Mouse (Mus musculus) CH12.LX (cell line): ENCODE data around the gene Fam198b.

ENCODE experiments used
- CTCF ChIP-seq, 2 experiments: IDR thresholded peaks in 1 of 2; conservative IDR thresholded peaks in 1 of 2; 2 replicates each; pipeline ENCODE4 v1.5.1; 2011 to 2012; ENCODE audit warnings: low read depth in 2 of 2, low read length in 2 of 2, improper control_type of control experiment in 1 of 2, inconsistent platforms in 1 of 2, mild to moderate bottlenecking in 1 of 2, moderate library complexity in 1 of 2
- HCFC1 ChIP-seq: IDR thresholded peaks from 2 replicates; pipeline ENCODE4 v1.6.1; 2012; ENCODE audit warnings: low read depth, mild to moderate bottlenecking, inconsistent platforms, low read length, improper control_type of control experiment
- MYC ChIP-seq: IDR thresholded peaks from 2 replicates; pipeline ENCODE4 v1.6.1; 2011; ENCODE audit warnings: low read depth, mild to moderate bottlenecking, improper control_type of control experiment, low read length
- NELFE ChIP-seq: IDR thresholded peaks from 2 replicates; pipeline ENCODE4 v1.6.1; 2011; ENCODE audit warnings: low read depth, low read length, improper control_type of control experiment
- UBTF ChIP-seq: IDR thresholded peaks from 2 replicates; pipeline ENCODE4 v1.6.1; 2012; ENCODE audit warnings: low read depth, mild to moderate bottlenecking, inconsistent platforms, low read length, improper control_type of control experiment, moderate library complexity
- USF1 ChIP-seq: IDR thresholded peaks from 2 replicates; pipeline ENCODE4 v1.6.1; 2014; ENCODE audit warnings: low read depth, mild to moderate bottlenecking, inconsistent platforms, low read length, improper control_type of control experiment
- ZNF384 ChIP-seq: IDR thresholded peaks from 2 replicates; pipeline ENCODE4 v1.6.1; 2012; ENCODE audit warnings: low read depth, low read length, improper control_type of control experiment, inconsistent platforms

- TF ChIP-seq HCFC1 (no peak), ZNF384 (no peak), MYC (no peak), NELFE (no peak), UBTF (no peak), CTCF (conservative IDR thresholded peaks at IDR 0.05 in 1 of 2, IDR thresholded peaks at IDR 0.05 in 1 of 2; ENCODE audit: low read depth in 2 of 2, low read length in 2 of 2) (no peak), USF1 (no peak)
These were observed 35.5 kb upstream of the Fam198b start for GRCm38 (mm10) chr3:79848841-79849240.
